Mouse (Mus musculus) right cerebral cortex, postnatal 25 days (tissue): ENCODE data around the gene Ap3s2.

Experiments used
- DNase-seq: peaks from one replicate; pipeline ENCODE4 v3.0.0; 2022

Gene Ap3s2

DNA sequence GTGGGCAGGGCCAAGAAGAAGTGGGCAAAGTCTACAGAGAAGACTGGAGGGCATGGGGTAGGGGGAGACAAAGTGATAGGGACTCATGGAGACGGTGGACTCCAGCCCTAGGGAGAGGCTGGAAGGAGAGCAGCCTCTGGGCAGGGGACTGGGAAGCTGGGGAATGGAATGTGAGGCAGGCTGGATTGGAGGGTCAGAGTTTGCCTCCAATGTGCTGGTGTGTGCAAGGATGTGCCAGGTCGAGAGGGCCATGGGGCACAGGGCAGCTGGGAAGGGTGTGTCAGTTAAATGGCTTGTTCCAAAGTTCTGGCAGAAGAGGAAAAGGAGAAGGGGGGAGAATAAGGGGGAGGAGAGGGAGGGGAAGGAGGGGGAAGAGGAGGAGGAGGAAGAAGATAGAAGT is 83.2 kb downstream of the Ap3s2 start:
- no peak for DNase-seq

DNA sequence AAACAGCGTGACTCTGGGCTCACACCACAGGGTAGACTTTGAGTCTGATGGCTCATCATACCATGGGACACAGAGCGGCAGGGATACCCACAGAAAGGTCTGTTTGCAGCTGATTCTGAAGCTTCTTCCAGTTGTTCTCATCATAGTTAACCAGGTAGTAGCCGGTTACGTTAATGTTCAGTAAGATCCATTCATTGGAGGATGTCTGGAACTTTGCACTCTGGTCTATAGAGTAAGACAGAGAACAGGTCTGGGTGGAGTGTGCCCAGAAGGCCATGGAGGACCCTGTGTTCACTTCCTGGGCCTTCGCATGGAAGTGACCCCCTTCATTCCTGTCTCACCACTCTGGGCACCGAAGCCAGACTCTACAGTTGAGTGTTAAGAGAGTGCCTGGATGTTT is 85.3 kb downstream of the Ap3s2 start:
- DNase-seq = no peak

DNA sequence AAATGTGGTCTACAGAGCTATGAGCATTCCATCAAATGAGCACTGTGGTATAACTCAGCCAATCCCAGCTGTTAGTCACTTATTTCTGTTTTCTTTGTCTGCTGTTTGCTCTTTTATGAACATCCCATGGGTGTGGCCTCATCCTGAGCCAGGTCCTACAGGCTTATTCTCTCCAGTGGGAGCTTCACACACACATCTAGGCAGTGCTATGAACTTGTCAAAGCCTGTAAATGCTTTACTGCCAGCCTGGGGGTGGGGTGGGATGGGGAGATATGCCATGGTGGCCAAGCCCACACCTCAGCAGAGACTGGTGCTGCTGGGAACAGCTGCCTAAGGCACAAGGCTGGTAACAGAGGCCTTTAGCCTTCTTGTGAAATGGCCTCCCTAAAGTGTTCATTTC is 87.5 kb downstream of the Ap3s2 start:
- no peak for DNase-seq

DNA sequence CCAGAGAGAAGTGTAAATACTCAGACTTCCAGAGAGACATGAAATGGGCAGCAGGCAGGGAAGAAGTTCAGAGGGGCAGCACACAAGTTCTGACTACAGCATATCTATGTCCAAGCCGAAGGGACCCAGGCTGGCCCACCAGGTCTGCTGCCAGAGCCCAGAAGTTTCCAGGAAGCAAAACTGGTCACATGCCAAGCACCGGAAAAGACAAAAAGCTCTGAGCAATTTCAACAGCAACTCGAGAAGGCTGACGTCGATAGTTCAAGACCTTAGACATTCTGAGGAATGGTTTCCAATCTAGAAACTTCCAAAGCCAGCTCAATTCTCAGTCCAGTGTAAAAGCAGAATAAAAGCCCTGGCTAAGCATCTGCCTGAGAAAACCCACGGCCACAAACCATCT is 88.9 kb downstream of the Ap3s2 start:
- DNase-seq = no peak

DNA sequence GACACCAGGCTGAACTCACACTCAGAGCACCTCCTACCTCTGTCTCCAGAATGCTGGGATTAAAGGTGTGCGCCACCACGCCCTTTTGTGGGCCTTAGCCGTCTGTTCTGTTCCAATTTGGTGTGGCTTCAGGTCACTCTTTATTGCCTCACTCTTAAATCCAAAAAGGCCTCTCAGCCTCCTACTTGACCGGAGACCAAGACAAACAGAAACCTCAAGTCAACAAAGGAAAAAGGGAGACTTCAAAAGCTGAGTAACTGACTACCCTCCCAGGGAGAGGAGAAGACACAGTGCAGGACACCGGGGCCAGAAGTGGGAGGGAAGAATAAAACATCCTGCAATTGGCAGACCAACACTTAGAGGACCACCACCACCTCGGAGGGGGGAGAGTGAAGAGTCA is 89.3 kb downstream of the Ap3s2 start:
- DNase-seq = no peak

DNA sequence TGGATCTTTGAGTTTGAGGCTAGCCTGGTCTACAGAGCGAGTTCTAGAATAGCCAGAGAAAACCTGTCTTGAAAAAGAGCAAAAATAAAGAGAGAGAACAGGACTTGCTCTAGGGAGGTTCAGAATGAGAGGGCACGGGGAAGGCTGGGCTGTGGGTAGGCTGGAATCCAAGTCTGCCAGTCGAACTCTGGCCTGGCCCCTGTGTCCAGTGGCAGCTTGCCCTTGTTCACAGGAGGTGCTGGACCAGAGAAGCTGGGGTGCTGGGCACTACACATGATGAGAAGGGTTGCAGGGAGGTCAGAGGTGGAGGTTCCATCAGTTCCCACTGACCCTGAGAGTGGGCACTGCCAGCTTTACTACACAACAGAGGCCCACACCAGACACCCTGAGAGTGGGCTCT is 92.1 kb downstream of the Ap3s2 start:
- DNase-seq = no peak
